Mouse (Mus musculus) cerebellum, postnatal 25 days (tissue): Measurements from ENCODE around the gene Ltbp1.

Source experiments
- DNase-seq, 2 experiments: peaks; one replicate each; pipeline ENCODE4 v3.0.0; 2021; ENCODE audit warnings: mixed read lengths in 2 of 2

The Ltbp1 gene

DNA sequence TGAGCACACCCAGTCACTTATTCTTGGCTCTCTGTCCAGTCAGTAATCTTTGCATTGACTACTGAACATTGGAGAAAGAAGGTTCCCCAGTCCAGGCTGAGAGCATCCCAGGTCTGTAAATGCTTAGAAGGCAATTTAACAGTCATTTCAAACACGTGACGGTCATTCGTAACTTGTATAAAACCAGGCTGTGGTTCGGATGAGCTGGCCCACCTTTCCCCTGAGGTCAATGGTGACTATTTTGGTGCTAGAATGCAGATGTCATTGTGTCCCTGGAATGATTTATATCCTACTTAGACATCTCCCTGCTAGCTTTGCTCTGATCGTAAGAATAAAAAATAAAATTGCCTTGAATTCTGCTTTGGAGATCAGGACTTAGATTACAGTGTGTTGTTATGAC is 63.9 kb downstream of the Ltbp1 start:
- no peak for DNase-seq

DNA sequence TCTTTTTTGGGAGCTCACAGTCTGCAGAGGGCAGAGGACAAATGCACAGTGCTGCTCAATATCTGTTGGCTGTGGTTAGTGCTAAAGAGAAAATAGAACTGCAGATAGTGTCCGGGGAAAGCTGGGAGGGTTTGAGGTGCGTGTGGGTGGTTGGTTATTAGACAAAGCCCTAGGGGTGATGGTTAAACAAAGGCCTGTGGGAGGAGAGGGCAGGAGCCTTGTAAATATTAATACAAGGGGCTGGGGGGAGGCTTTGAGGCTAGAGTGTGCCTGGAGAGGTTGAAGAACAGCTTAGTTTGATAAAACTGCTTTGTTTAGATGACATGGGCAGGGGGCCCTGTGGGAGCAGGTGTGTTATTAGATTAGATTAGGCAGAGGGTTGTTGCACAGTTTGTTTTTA is 65.8 kb downstream of the Ltbp1 start:
- no peak for DNase-seq

DNA sequence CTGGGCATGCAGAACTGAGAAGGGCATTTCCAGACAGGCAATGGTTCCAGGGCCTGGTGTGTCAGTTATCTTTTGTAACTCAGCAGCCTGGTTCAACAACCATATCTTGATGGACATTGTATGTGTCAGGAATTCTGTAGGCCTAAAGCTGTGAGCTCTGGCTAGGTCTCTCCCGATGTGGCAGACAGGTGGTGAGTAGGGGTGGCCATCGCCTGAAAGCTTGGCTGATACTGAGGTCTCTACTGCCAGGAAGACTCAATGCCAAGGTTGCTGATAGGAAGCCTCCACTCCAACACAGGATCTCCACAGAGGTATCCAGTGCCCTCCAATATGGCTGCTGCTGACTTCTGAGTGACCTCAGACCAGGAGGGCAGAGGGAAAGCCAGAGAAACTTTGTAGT is 66.4 kb downstream of the Ltbp1 start:
- DNase-seq: peak; percentile 9 to 27

DNA sequence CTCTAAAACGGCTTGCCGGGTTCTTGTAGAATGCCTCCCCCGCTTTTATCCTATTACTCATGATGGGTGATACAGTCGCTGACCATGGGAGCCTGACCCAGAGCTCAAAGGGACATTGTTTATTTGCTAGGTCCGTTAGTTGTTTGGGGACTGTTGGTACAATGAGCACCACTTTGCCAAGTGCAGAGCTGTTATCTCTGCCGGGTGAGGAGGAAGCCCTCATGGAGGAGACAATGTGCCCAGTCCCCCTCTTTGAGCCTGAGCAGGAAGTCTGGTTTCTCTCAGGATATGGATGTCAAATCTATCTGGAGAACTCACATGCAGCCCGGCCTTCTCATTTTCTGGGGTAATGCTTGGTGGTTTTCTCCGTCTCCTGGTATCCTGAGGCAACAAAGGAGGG is 68.5 kb downstream of the Ltbp1 start:
- no peak for DNase-seq

DNA sequence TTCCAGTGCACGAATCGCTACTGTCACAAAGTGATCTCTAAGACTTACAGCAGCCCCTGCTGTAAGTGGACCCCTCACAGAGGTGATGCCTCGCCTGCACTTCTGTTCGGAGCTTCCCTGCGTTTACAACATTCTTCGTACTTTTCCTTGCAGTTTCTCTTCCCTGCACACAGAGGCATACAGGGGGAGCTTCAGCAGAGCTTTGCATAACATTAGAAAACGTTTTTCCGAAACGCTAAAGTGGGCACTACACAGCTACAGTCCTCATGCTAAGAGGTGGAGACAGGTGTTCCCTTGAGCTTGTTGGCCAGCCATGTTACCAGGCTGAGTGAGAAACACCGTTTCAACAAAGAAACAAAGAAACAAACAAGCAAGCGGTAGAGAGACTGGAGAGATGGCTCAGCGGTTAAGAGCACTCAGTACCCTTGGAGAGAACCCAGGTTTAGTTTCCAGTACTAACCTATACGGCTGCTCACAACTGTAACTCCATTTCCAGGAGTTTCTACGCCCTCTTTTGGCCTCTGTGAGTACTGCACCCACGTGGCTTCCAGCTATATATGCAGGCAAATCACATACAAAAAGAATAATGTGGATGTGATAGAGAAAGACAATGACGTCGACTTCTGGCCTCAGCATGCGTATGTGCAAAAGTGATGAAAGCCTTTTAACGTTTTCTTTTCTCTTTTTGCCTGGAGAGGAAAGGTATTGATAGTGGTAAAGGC is 69.8 kb downstream of the Ltbp1 start:
- no peak for DNase-seq

DNA sequence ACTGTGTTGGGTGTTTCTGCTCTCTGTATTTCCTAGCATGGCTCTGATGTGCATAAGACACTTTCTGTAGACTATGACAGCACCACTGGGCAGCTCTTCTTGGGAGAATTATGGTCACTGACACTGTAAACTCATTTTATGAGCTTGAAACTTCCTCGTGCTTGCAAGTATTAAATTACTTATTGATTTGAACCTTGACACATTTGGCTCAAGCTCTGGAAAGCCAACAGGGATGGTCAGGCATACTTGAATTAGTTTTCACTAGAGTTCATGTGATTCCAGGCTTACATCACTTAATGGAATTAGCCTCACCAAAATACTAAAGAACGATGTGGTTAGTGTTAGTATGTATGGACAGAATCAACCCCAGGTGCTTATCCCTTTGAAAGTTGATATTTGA is 76.0 kb downstream of the Ltbp1 start:
- DNase-seq: no peak

DNA sequence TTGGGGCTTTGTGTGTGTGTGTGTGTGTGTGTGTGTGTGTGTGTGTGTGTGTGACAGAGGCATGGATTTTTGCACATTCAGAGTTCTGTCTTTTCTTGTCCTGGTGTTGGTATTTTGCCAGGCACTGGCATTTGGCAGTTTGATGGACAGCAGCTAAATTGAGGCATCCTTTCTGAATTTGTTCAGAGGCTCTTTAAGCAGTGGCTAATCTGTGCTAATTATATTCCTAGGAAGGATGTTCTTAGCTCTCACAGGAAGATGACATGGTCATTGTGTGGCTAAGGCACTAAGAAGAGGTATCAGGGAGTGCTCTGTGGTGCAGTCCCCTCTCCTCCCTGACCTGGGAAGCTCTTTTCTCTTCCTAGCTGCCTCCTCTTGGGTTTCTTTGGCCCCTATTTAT is 77.1 kb downstream of the Ltbp1 start:
- no peak for DNase-seq

DNA sequence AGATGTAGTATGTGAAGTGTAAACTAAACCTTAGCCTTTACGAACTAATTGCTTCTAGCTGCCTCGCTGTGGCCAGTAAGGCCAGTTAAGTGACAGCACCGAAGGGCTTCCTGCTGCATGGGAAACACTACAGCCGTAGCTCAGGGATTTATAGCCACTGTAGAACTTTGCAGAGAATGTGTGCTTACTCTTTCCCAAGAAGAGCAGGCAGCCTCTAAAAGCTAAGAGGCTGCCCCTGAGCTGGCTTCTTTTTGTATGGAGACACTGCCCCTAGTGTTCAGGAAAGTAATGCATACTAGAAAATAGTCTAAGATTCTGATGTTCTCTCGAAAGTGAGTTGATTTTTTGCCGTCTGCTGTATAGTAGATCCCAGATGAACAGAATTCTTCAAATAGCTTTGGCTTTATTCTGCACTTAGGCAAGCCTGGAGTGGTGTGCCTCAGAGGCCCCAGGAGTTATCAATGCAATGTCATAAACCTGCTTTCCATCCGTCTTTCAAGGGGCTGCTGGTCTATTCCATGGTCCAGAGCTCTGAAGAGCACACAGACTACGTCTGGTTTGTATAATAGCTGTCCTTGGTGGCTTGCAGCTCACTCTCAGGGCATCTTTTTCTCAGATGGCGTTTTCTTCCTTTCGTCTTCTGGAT is 82.1 kb downstream of the Ltbp1 start:
- peak in 1 of 2 experiments; percentile 11 for DNase-seq

DNA sequence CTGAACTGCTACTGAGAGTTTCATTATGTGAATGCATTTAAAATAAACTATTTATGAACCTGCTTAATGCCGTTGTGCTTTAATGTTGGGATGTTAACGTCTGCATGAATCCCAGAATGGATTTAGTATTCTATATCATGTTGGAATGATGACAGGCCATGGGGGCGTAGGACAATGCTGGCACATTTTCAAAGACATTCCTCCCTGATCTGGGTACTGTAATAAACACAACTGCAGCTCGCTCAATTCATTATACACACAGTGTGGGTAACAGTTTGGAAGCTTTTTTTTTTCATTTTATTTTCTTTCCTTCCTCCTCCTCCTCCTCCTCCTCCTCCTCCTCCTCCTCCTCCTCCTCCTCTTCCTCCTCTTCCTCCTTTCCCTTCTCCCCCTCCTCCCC is 82.9 kb downstream of the Ltbp1 start:
- no peak for DNase-seq

DNA sequence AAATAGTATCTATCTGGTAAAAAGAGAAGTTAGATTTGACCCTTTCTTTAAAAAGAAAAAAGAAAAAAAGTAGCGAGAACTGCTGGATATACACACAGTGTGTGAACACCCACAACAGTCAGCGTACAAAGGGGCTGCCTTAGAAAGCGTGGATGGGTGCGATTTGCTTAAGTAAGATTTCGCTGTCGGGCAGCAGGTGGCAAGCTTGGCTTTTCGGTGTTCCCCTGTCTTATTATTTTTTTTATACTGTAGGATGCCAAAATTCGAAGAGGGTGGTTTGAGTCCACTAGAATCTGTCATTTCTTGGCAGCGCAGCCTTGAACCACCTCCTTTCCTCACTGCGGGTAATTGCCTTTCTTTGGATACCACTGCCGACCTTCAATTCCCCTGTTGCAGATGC is 83.4 kb downstream of the Ltbp1 start:
- peak; percentile 12 to 20 for DNase-seq

DNA sequence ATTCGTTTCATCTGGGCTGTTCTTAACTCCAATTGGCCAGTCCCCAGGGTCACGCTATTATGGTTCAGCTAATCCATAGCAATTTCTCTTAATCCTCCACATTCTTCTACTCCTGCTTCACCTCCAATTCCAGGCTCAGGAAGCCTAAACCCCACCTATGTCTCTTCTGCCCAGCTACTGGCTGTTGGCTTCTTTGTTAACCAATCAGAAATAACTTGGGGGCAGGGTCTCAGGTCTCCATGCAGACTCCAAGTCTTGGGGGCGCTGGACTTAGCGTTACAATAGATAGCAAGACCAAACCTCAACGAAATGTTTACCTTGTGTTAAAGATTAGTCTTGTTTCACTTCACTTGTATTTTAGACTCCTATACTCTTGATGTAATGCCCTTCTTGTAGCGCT is 85.2 kb downstream of the Ltbp1 start:
- DNase-seq: no peak

DNA sequence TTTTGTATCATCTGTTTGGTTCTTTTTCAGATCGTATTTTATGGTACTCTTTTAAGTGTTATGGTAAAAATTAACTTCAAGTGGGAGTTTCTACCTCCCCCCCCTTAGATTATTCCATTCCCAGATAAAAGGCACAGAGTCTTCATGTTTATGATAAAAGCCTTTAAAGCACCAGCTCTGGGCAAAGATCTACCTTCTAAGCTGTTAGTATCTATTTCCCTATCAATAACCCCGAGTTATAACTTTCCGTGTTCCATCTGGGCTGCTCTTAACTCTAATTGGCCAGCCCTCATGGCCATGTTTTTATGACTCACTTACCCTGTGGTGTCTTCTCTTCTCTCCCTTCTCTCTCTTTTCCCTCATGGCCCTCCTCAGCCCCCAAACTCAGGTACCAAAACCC is 88.2 kb downstream of the Ltbp1 start:
- no peak for DNase-seq

DNA sequence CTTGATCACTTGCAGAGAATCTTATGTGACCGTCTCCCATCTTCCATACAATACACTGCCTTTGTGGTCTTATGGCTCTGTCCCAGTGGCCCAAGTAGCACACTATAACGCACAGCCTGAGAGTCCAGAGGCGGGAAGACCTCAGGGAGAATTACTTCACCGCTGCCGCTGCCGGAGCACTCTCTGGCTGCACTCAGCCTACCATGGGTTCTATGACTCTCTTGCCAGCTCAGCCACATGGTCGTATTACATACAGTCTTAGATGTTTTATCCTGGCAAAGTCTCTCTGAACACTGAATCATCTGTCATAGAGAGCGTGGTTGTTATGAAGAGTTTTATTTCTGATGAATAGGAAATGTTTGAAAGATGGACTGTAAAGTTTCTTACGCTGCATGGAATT is 89.2 kb downstream of the Ltbp1 start:
- no peak for DNase-seq

DNA sequence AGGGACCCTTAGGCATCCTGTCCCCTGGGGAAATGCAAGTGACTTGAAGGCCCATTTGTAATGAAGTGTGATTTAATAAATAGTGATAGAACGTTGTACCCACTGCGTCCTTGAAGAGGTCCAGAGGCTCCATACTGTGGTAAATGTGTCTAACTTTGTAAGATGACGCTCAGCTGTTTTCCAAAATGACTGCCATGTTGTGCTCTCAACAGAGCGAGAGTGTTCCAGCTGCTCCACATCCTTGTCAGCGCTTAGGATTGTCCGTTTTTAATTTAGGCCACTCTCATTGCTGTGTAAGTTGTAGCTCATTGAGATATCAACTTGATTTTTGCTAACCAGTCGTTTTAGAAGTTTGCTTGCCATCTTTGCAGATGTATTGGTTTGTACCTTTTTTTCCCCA is 91.4 kb downstream of the Ltbp1 start:
- no peak for DNase-seq

DNA sequence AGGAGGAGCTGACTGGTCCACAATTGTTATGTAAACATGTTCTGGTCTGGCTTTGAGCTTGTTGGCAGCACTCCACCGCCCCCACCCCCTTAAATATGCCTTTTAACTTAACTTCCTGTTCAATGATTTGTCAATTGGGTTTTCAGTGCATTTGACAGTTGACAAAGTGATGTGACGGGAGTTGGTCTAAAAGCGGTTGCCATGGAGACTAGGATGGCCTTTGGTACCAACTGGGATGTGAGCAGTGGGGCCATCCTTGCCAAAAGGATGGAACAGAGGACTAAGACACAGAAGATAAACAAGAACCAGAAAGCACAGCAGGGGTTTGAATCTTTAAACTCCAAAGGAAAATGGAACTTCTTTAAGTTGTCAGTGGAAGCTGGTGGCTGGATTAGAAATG is 92.0 kb downstream of the Ltbp1 start:
- no peak for DNase-seq

DNA sequence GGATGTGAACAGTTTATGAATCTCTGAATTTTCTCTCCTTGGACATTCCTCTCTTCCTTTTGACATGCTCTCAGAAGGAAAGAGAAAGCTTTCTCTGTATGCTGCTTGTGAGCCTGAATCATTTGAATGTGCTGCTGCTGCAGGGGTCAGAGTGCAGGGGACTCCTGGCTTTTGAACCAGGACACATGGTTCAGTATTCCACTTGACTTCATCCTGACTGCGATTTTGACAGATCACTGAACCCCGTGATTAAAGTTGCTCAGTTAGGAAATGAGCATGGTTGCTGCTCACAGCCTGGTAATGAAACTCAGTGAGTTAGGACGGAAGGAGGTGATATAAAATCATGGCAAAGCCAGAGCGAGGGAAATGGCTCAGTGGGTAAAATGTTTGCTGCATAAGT is 95.8 kb downstream of the Ltbp1 start:
- no peak for DNase-seq

DNA sequence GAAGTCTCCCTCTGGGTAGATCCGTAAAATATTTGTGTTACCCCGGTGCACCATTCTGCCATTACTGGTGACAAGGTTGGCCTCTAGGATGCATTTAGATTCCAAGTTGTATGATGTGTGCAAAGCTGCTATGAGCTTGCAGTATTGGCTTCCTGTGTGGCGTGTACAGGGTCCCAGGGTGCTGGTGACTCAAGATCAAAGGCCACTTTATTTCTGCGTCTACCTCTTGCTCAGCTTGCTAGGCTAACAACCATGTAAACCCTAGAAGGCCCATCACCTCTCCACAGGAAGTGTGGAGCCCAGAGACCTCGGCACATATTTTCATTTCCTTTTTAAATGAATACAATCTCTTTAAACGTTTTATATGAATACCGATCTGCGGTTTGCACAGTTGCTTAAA is 96.6 kb downstream of the Ltbp1 start:
- DNase-seq: no peak

DNA sequence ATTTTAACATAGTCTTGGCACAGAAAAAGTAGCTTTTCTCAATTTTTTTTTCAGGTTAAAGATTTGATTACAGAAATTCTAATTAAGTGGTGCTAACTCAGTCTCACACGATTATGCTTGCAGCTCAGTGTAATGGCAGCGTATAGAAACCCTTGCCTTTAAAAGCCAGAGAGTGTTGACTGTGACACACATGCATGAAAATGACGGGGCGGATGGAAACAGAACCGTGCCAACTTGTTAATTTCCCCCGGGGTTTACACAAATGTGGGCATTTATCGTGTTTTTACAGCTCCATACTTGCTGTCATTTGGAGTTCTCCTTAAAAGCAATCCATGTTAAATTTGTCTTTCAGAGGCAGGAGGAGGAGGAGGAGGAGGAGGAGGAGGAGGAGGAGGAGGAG is 102.0 kb downstream of the Ltbp1 start:
- no peak for DNase-seq

DNA sequence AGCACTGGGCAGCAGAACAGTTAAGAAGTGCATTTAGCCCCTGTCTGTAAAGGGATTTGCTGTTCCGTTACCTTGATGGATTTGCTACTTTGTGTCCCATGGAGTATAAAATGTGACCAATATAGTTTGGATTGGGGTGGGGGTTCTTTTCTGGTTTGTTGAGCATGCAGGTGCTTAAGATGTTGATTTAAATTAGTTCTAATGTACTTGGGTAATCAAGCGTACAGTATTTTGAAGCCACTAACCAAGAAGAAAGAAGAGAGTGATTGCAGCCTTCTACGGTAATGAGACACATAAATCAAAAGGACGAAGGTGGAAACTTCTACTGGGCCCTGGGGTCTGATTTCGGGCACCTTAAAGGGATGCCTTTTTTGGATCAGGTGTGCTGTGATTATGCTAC is 102.5 kb downstream of the Ltbp1 start:
- DNase-seq: no peak

DNA sequence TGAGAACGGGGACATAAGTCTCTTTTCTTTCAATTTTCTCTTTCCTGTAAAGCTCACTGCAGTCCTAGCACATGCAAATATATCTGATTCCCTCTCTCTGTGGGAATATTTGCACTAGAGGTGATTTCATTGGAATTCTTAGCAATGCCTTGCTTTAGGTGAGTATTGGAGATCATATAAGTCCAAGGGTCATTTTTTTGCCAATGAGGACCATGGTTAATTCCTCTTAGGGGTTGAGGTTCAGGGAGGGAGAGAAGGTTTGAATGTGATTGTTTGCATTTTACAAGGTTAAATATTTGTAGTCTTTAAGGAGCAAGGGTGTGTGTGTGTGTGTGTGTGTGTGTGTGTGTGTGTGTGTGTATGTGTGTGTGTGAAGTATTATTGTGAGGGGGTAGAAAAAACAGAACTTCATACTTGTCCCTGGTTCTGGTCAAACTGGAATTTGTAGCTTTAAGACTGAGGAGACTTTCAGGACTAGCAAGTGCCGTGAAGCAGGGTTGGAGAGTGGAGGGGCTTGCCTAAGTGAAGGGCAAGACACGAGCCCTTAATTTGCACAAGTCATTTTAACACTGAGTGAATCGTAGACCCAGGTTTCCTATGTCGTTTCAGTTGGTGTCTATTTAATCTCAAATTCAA is 103.8 kb downstream of the Ltbp1 start:
- no peak for DNase-seq

DNA sequence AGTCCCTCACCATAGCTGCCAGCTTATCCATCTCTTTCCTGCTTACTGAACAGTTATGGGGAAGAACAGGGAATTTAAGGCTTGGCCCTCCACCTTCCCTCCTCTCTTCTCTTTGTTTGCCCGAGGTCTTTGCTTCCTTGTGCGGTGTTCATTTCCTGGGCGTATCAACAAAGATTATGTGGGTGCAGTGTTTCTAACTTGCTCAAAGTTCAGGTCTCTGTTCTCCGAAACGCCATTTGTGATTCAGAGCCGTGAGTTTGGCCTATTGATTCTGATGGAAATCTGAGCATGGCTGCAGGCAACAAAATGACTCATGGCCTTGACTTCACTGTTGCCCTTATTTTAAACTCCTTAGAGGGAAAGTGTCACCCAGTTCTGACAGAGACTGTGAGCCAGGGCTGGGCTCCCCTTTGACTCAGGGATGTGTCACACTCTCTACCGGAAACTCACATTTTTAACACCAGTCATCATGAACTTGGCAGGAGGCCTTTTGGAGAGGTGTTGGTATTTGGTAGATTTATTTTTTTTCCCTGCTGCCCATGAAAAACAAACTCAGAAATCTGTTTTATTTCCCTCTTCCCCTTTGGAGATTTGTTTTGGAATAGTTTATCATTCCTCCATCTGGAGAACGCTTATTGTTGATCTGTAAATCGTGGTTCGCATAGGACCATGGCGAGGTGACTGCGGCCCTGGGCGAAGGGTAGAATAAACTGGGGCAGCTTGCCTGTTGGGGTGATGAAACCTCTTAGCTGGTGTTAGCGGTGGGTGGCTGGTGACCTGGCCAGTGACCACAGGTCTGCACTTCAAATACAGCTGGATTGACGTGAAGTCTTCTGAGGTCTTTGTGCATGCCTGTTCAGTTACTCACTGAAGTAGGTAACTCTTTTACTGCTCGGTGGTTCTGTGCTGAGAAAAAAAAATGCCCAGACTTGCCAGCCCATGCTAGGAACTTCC is 105.2 kb downstream of the Ltbp1 start:
- DNase-seq: no peak

DNA sequence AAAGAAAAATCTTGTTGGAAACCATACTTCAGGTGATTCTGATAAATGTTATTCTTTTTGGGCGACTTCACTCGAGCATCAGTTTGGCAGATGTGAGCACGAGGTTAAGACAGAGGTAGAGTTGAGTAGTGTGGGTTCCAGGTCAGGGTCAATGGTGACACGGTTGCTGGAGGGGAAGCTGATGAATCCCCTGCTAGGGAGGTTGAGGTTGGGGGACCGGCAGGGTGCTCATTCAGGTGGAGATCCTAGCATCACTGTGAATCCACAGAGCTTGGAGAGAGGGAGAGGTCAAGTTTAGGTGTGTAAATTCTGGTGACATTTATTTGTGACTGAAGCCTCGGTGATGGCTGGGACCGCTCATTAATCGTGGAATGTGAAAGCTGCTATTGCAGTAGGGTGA is 110.2 kb downstream of the Ltbp1 start:
- DNase-seq: no peak

DNA sequence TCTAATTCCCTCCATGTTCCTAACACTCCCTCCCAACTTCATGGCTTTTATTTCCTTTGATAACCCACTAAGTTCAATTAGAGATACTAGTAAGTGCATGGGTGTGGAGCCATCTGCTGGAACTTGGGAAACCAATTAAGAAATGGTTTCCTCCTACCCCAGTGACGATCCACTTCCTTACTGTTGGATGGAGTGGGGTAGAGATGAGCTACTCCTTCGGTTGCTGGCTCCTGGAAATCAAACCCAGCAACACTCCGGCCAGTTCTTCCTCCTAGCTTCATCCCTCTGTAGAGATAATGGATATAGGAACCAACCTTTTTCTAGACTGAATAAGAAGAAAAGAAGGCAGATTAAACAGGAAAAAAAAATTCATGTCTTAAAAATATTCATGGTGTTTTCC is 113.5 kb downstream of the Ltbp1 start:
- DNase-seq: no peak
